In genomic region chr16:63191181-63191580, GRCm38 (mm10) we compare ENCODE assay signal across 14 mouse cellular contexts.
"Had no signal": no experiment of that assay in that cellular context is flagged by ENCODE, and none has a peak within 500 bp of the region (broad histone marks: within the 10 kb centered on the region; RNA-seq: fewer than 3 reads in every experiment).

No protein-coding gene starts in this region.

- H3K27ac ChIP-seq: left cerebral cortex, adult 2 months; limb, embryonic 10.5 days; liver, embryonic 15.5 days; neural tube, embryonic 13.5 days had no signal

- H3K9ac ChIP-seq: liver, embryonic 15.5 days; neural tube, embryonic 13.5 days had no signal

- DNase-seq: kidney, postnatal 25 days; lung, adult 2 months; lung, postnatal 10 days; lung, postnatal 4 days; right cerebral cortex, postnatal 4 days; spleen, adult 18-20 months; thymus, adult 18-20 months; thymus, postnatal 14 days had no signal

- H3K9me3 ChIP-seq: limb, embryonic 10.5 days; liver, embryonic 15.5 days had no signal

- H3K4me2 ChIP-seq: liver, embryonic 11.5 days; liver, embryonic 15.5 days; midbrain, embryonic 11.5 days; neural tube, embryonic 13.5 days had no signal

- H3K36me3 ChIP-seq: limb, embryonic 10.5 days; liver, embryonic 15.5 days; neural tube, embryonic 13.5 days had no signal

- H3K27me3 ChIP-seq: liver, embryonic 15.5 days; neural tube, embryonic 13.5 days had no signal

- H3K4me3 ChIP-seq: left cerebral cortex, adult 2 months; limb, embryonic 10.5 days; liver, embryonic 15.5 days; neural tube, embryonic 13.5 days had no signal

- H3K4me1 ChIP-seq: limb, embryonic 10.5 days; liver, embryonic 15.5 days had no signal
